Mouse (Mus musculus) kidney, adult 2 months (tissue): Measurements from ENCODE around the gene Wdr82.

Source experiments
- CTCF ChIP-seq: fragments of 200-500 bp; conservative IDR thresholded peaks from 2 replicates; pipeline ENCODE4 v1.5.1; 2011; ENCODE audit warnings: low read depth, mild to moderate bottlenecking, control low read depth, low read length, moderate library complexity, mixed read lengths; ENCODE audit not compliant: insufficient read depth, insufficient read length
- POLR2A ChIP-seq: fragments of 200-500 bp; IDR thresholded peaks from one replicate; pipeline ENCODE4 v1.6.1; 2011; ENCODE audit warnings: low read depth, low read length, control low read depth

GRCm38 (mm10) chr9:106147281-106147680 is 23.4 kb upstream of the Wdr82 start:
- TF ChIP-seq POLR2A = no peak
- no peak for TF ChIP-seq CTCF
